Mouse (Mus musculus) lung, postnatal 0 days (tissue): ENCODE results near the gene Prom1. TPM values are rescaled to one million over a fixed set of nuclear protein-coding genes. Genes with fewer than 3 reads are reported as not detected.

Source experiments
- ATAC-seq: fragments of 200-750 bp; cut with Nextera tagmentation; 2 replicates; pipeline ENCODE4 v1.8.0; 2017; ENCODE audit warnings: moderate library complexity
- DNase-seq: peaks from one replicate; pipeline ENCODE4 v3.0.0-alpha.2; 2016; ENCODE audit warnings: low spot score
- H3K27ac ChIP-seq: fragments of 300-500 bp; sonication (generic); 2 replicates; pipeline ENCODE4 v1.5.1; 2014; ENCODE audit warnings: antibody characterized with exemption, mild to moderate bottlenecking, low read length, mixed read lengths
- H3K27me3 ChIP-seq: fragments of 300-500 bp; sonication (generic); replicated peaks from 2 replicates; pipeline ENCODE4 v1.6.1; 2014; ENCODE audit warnings: low read length, mixed read lengths; ENCODE audit not compliant: insufficient read depth
- H3K36me3 ChIP-seq: fragments of 300-500 bp; sonication (generic); 2 replicates; pipeline ENCODE4 v1.6.1; 2014; ENCODE audit warnings: low read length, mixed read lengths; ENCODE audit not compliant: insufficient read depth
- H3K4me1 ChIP-seq: fragments of 300-500 bp; sonication (generic); 2 replicates; pipeline ENCODE4 v1.6.1; 2014; ENCODE audit warnings: antibody characterized with exemption, low read depth, low read length, mixed read lengths; ENCODE audit not compliant: insufficient read depth
- H3K4me2 ChIP-seq: fragments of 300-500 bp; sonication (generic); replicated peaks from 2 replicates; pipeline ENCODE4 v1.6.1; 2014; ENCODE audit warnings: low read depth, mild to moderate bottlenecking, low read length, moderate library complexity, mixed read lengths
- H3K4me3 ChIP-seq: fragments of 300-500 bp; sonication (generic); 2 replicates; pipeline ENCODE4 v1.5.1; 2014; ENCODE audit warnings: low read depth, low read length
- H3K9ac ChIP-seq: fragments of 300-500 bp; sonication (generic); replicated peaks from 2 replicates; pipeline ENCODE4 v1.6.1; 2014; ENCODE audit warnings: low read depth, mild to moderate bottlenecking
- H3K9me3 ChIP-seq: fragments of 300-500 bp; sonication (generic); 2 replicates; pipeline ENCODE4 v1.6.1; 2016; ENCODE audit warnings: low read length, mixed read lengths
- CTCF ChIP-seq: IDR thresholded peaks from 2 replicates; pipeline ENCODE4 v1.5.1; 2016; ENCODE audit warnings: antibody characterized with exemption, mild to moderate bottlenecking
- EP300 ChIP-seq: IDR thresholded peaks from 2 replicates; pipeline ENCODE4 v1.6.1; 2016; ENCODE audit warnings: antibody characterized with exemption, mild to moderate bottlenecking, control low read depth
- WGBS: fragments of 180-500 bp; shearing (Covaris S2); extraction: QIAGEN DNeasy Blood & Tissue Kit; methylation state at CpG from one replicate; pipeline ENCODE4 v1.1.7; 2014; 5-methylcytosine and 5-hydroxymethylcytosine counted together
- polyA plus RNA-seq: library from polyadenylated mRNA; unstranded; fragments of >200 nt; fragmentation: Nextera tagmentation; extraction: Ambion mirVana; gene quantifications from 2 replicates; pipeline ENCODE4 v1.2.1, GENCODE M21; 2015

Gene Prom1
- polyA plus RNA-seq, 1 experiment from 2014 or later, result 22.9 TPM

GRCm38 (mm10) chr5:43971156-43971555 is 130.7 kb downstream of the Prom1 start:
- TF ChIP-seq EP300 (no peak), CTCF (no peak)
- no peak overlapping the region for H3K27ac ChIP-seq
- DNase-seq (no peak), ATAC-seq (no peak)
- H3K4me1 ChIP-seq, result no peaks in the 10 kb centered on the region
- no peak overlapping the region for H3K9ac ChIP-seq
- H3K36me3 ChIP-seq, result no peaks in the 10 kb centered on the region
- H3K4me3 ChIP-seq, result no peak overlapping the region
- WGBS, result 33% methylated on average over 2 of the region's 2 CpGs
- H3K4me2 ChIP-seq, result no peak overlapping the region
- no peaks in the 10 kb centered on the region for H3K27me3 ChIP-seq
- H3K9me3 ChIP-seq, result no peaks in the 10 kb centered on the region

- no peak overlapping the region for H3K9ac ChIP-seq
- WGBS, result 78% methylated on average over 2 of the region's 2 CpGs
These were observed 131.3 kb downstream of the Prom1 start for GRCm38 (mm10) chr5:43970532-43970931.

GRCm38 (mm10) chr5:43968634-43969033 is 133.2 kb downstream of the Prom1 start:
- Histone ChIP-seq H3K36me3 (no peaks in the 10 kb centered on the region), H3K27ac (no peak overlapping the region), H3K27me3 (no peaks in the 10 kb centered on the region), H3K4me3 (no peak overlapping the region), H3K4me2 (no peak overlapping the region), H3K4me1 (no peaks in the 10 kb centered on the region), H3K9me3 (no peaks in the 10 kb centered on the region), H3K9ac (no peak overlapping the region)
- ATAC-seq (no peak), DNase-seq (no peak)
- WGBS, result 43% methylated on average over 2 of the region's 2 CpGs
- TF ChIP-seq CTCF, result no peak
- TF ChIP-seq EP300, result no peak

More at GRCm38 (mm10) chr5:43970532-43970931, 131.3 kb downstream of the Prom1 start:
- Histone ChIP-seq H3K4me3 (no peak overlapping the region), H3K4me2 (no peak overlapping the region), H3K9me3 (no peaks in the 10 kb centered on the region), H3K36me3 (no peaks in the 10 kb centered on the region), H3K27ac (no peak overlapping the region), H3K4me1 (no peaks in the 10 kb centered on the region), H3K27me3 (no peaks in the 10 kb centered on the region)
- DNase-seq, result no peak
- ATAC-seq, result no peak
- no peak for TF ChIP-seq CTCF
- no peak for TF ChIP-seq EP300

- Histone ChIP-seq H3K9me3 (no peaks in the 10 kb centered on the region), H3K4me2 (no peak overlapping the region), H3K27ac (no peak overlapping the region), H3K9ac (no peak overlapping the region), H3K4me1 (no peaks in the 10 kb centered on the region), H3K4me3 (no peak overlapping the region), H3K27me3 (no peaks in the 10 kb centered on the region), H3K36me3 (no peaks in the 10 kb centered on the region)
- TF ChIP-seq CTCF (no peak), EP300 (no peak)
- 79% methylated on average over 3 of the region's 3 CpGs for WGBS
- DNase-seq (no peak), ATAC-seq (no peak)
These were observed 140.8 kb downstream of the Prom1 start for GRCm38 (mm10) chr5:43961056-43961455.

- Histone ChIP-seq H3K27ac (no peak overlapping the region), H3K36me3 (no peaks in the 10 kb centered on the region), H3K4me1 (no peaks in the 10 kb centered on the region), H3K9ac (no peak overlapping the region), H3K9me3 (no peaks in the 10 kb centered on the region), H3K4me3 (no peak overlapping the region), H3K27me3 (no peaks in the 10 kb centered on the region), H3K4me2 (no peak overlapping the region)
- no peak for TF ChIP-seq CTCF
- no peak for TF ChIP-seq EP300
- WGBS, result 73% methylated on average over 3 of the region's 3 CpGs
- DNase-seq (no peak), ATAC-seq (no peak)
These were observed 141.9 kb downstream of the Prom1 start for GRCm38 (mm10) chr5:43959884-43960440.

- no peak overlapping the region for H3K4me3 ChIP-seq
- ATAC-seq, result no peak
- DNase-seq, result no peak
- no peak for TF ChIP-seq EP300
- no peak for TF ChIP-seq CTCF
- no peak overlapping the region for H3K27ac ChIP-seq
- H3K36me3 ChIP-seq, result no peaks in the 10 kb centered on the region
- H3K4me1 ChIP-seq, result peaks cover 3% of the 10 kb centered on the region; the same call in 1 of the 2 replicates
- WGBS, result 45% methylated on average over 1 of the region's 1 CpGs
- H3K27me3 ChIP-seq, result no peaks in the 10 kb centered on the region
- no peak overlapping the region for H3K9ac ChIP-seq
- H3K4me2 ChIP-seq, result no peak overlapping the region
- no peaks in the 10 kb centered on the region for H3K9me3 ChIP-seq
These were observed 148.6 kb downstream of the Prom1 start for GRCm38 (mm10) chr5:43953241-43953640.
